Mouse (Mus musculus) neural tube, embryonic 11.5 days (tissue): Measurements from ENCODE around the gene Adam22. TPM values are rescaled to one million over a fixed set of nuclear protein-coding genes. Genes with fewer than 3 reads are reported as not detected.

ENCODE experiments used
- microRNA-seq: library from miRNA; unstranded; fragments of <30 nt; microRNA quantifications from one replicate; pipeline ENCODE4, GENCODE M21; 2016
- polyA plus RNA-seq: library from polyadenylated mRNA; unstranded; fragments of >200 nt; fragmentation: Nextera tagmentation; extraction: Ambion mirVana; gene quantifications from 2 replicates; pipeline ENCODE4 v1.2.1, GENCODE M21; 2014

Adam22 gene
- polyA plus RNA-seq, 1 experiment from 2014 or later, result 15.9 TPM

Small RNA genes lying within 50 kb of the gene (microRNA-seq; reads per million reads assigned to microRNA genes)
- not detected for gene Gm24196

Other genes starting within 250 kb of the Adam22 start
- gene Dbf4, start 54.6 kb upstream of the Adam22 start, polyA plus RNA-seq, result 66.3 and 72.2 TPM in 2 replicates
- gene Slc25a40, start 54.7 kb upstream of the Adam22 start, polyA plus RNA-seq, result 8.3 and 8.8 TPM in 2 replicates